ENCODE assay signal across 32 mouse cellular contexts in genomic region chr1:104619805-104620375, GRCm38 (mm10).
DNase-seq lines count a peak whose midpoint lies in the region; ATAC-seq and TF ChIP-seq lines count a peak whose summit lies in the region.
"Had no signal": no experiment of that assay in that cellular context is flagged by ENCODE, and none has a peak within 500 bp of the region (broad histone marks: within the 10 kb centered on the region; RNA-seq: fewer than 3 reads in every experiment).

No protein-coding gene starts in this region.

- H3K27ac ChIP-seq in forebrain, embryonic 12.5 days, result no peak overlapping the region
- H3K27ac ChIP-seq in forebrain, embryonic 11.5 days (ENCODE audit: low read depth, low read length), result no peak overlapping the region
- no peak overlapping the region for H3K27ac ChIP-seq in forebrain, embryonic 14.5 days (ENCODE audit: low read depth, low read length)
- 0 out of 2 replicates have a peak overlapping the region, but pooled peaks have one; percentile 5 for H3K27ac ChIP-seq in forebrain, postnatal 0 days (ENCODE audit: low read depth, low read length)
- H3K27ac ChIP-seq: embryonic facial prominence, embryonic 10.5 days; embryonic facial prominence, embryonic 13.5 days; heart, adult 2 months; heart, embryonic 10.5 days; heart, embryonic 13.5 days; hindbrain, embryonic 14.5 days; hindbrain, postnatal 0 days had no signal

- no peak overlapping the region for H3K9ac ChIP-seq in forebrain, embryonic 12.5 days
- H3K9ac ChIP-seq in forebrain, embryonic 11.5 days (ENCODE audit: low read length), result no peak overlapping the region
- H3K9ac ChIP-seq in forebrain, embryonic 14.5 days (ENCODE audit: low read length), result no peak overlapping the region
- no peak overlapping the region for H3K9ac ChIP-seq in forebrain, postnatal 0 days
- H3K9ac ChIP-seq: embryonic facial prominence, embryonic 13.5 days; heart, embryonic 13.5 days; hindbrain, embryonic 14.5 days had no signal

- no peaks in the 10 kb centered on the region for H3K27me3 ChIP-seq in forebrain, embryonic 12.5 days
- H3K27me3 ChIP-seq in forebrain, embryonic 11.5 days (ENCODE audit: control insufficient read depth, insufficient read depth, low read length), result no peaks in the 10 kb centered on the region
- H3K27me3 ChIP-seq in forebrain, embryonic 14.5 days (replicated peaks; ENCODE audit: control insufficient read depth, insufficient read depth, low read length), result no peaks in the 10 kb centered on the region
- no peaks in the 10 kb centered on the region for H3K27me3 ChIP-seq in forebrain, postnatal 0 days (ENCODE audit: insufficient read depth, low read length)
- H3K27me3 ChIP-seq: CH12.LX; embryonic facial prominence, embryonic 13.5 days; heart, embryonic 13.5 days; Patski had no signal

- no peak overlapping the region for H3K4me3 ChIP-seq in forebrain, embryonic 12.5 days (replicated peaks)
- H3K4me3 ChIP-seq in forebrain, embryonic 11.5 days (ENCODE audit: low read depth, low read length), result no peak overlapping the region
- no peak overlapping the region for H3K4me3 ChIP-seq in forebrain, embryonic 14.5 days (ENCODE audit: low read depth, low read length)
- no peak overlapping the region for H3K4me3 ChIP-seq in forebrain, postnatal 0 days (ENCODE audit: low read depth, low read length)
- H3K4me3 ChIP-seq: embryonic facial prominence, embryonic 10.5 days; embryonic facial prominence, embryonic 13.5 days; erythroblast, embryonic 14.5 days; heart, adult 2 months; heart, embryonic 10.5 days; heart, embryonic 13.5 days had no signal

- 31% methylated on average over 2 of the region's 2 CpGs for WGBS in forebrain, embryonic 12.5 days
- 52% methylated on average over 2 of the region's 2 CpGs for WGBS in forebrain, embryonic 11.5 days
- WGBS in forebrain, embryonic 14.5 days, result 9% methylated on average over 2 of the region's 2 CpGs
- WGBS in forebrain, postnatal 0 days, result 20% methylated on average over 2 of the region's 2 CpGs

- no peaks in the 10 kb centered on the region for H3K4me1 ChIP-seq in forebrain, embryonic 12.5 days
- H3K4me1 ChIP-seq in forebrain, embryonic 11.5 days (replicated peaks; ENCODE audit: control insufficient read depth, insufficient read depth, low read length), result no peaks in the 10 kb centered on the region
- H3K4me1 ChIP-seq in forebrain, embryonic 14.5 days (ENCODE audit: control insufficient read depth, insufficient read depth, low read length), result 0 out of 2 replicates have a peak, but pooled peaks cover 2% of the 10 kb centered on the region
- H3K4me1 ChIP-seq in forebrain, postnatal 0 days (ENCODE audit: insufficient read depth), result no peaks in the 10 kb centered on the region
- H3K4me1 ChIP-seq: embryonic facial prominence, embryonic 10.5 days; embryonic facial prominence, embryonic 13.5 days; heart, embryonic 10.5 days; heart, embryonic 13.5 days had no signal

- no peak for TF ChIP-seq CTCF in forebrain, postnatal 0 days (IDR thresholded peaks at IDR 0.05; ENCODE audit: low read depth)

- H3K4me2 ChIP-seq in forebrain, embryonic 12.5 days, result no peak overlapping the region
- no peak overlapping the region for H3K4me2 ChIP-seq in forebrain, embryonic 11.5 days (ENCODE audit: low read depth, low read length, severe bottlenecking)
- H3K4me2 ChIP-seq in forebrain, embryonic 14.5 days (ENCODE audit: low read length), result no peak overlapping the region
- H3K4me2 ChIP-seq in forebrain, postnatal 0 days (ENCODE audit: low read depth), result no peak overlapping the region
- H3K4me2 ChIP-seq: embryonic facial prominence, embryonic 13.5 days; heart, embryonic 13.5 days; hindbrain, embryonic 14.5 days had no signal

- no peaks in the 10 kb centered on the region for H3K9me3 ChIP-seq in forebrain, embryonic 12.5 days
- H3K9me3 ChIP-seq in forebrain, embryonic 11.5 days (ENCODE audit: control insufficient read depth, low read length), result no peaks in the 10 kb centered on the region
- H3K9me3 ChIP-seq in forebrain, embryonic 14.5 days (replicated peaks; ENCODE audit: control insufficient read depth, low read length), result no peaks in the 10 kb centered on the region
- H3K9me3 ChIP-seq in forebrain, postnatal 0 days (ENCODE audit: low read length), result no peaks in the 10 kb centered on the region
- H3K9me3 ChIP-seq: embryonic facial prominence, embryonic 10.5 days; embryonic facial prominence, embryonic 13.5 days; G1E; heart, embryonic 10.5 days; heart, embryonic 13.5 days had no signal

- no peak for DNase-seq in forebrain, embryonic 11.5 days (ENCODE audit: low spot score)
- peak; percentile 13 for DNase-seq in brain, adult 2 months (ENCODE audit: low read depth, low spot score)
- peak; percentile 64 for DNase-seq in forebrain, embryonic 14.5 days (ENCODE audit: low spot score)
- DNase-seq in forebrain, postnatal 0 days, result peak; percentile 17
- DNase-seq in gastrocnemius, adult 18-20 months (ENCODE audit: low spot score), result no peak
- DNase-seq in gastrocnemius, postnatal 10 days, result no peak
- DNase-seq in retina, embryonic 14.5 days (ENCODE audit: low spot score), result no peak
- DNase-seq: adrenal gland, adult 2 months; adrenal gland, postnatal 14 days; cerebellum, adult 11 months; cerebellum, adult 2 months; cerebellum, postnatal 10 days; cerebellum, postnatal 36 days; embryo, embryonic 11 days; gastrocnemius, postnatal 36 days; heart, adult 2 months; heart, postnatal 14 days; heart, postnatal 4 days; kidney, adult 2 months had no signal

- peak; percentile 62; the same call in 1 of the 2 replicates for ATAC-seq in forebrain, embryonic 12.5 days (ENCODE audit: low FRiP score)
- ATAC-seq in forebrain, embryonic 11.5 days (replicated peaks; ENCODE audit: low FRiP score), result no peak
- ATAC-seq in forebrain, embryonic 14.5 days, result peak; percentile 79; the same call in 1 of the 2 replicates
- peak; percentile 80; the same call in 1 of the 2 replicates for ATAC-seq in forebrain, postnatal 0 days
- ATAC-seq: hindbrain, postnatal 0 days; inflammation-experienced regulatory T-cells, adult 6 months; intestine, postnatal 0 days; Patski had no signal

- no peaks in the 10 kb centered on the region for H3K36me3 ChIP-seq in forebrain, embryonic 12.5 days (replicated peaks)
- H3K36me3 ChIP-seq in forebrain, embryonic 11.5 days (ENCODE audit: control insufficient read depth, insufficient read depth, low read length), result no peaks in the 10 kb centered on the region
- no peaks in the 10 kb centered on the region for H3K36me3 ChIP-seq in forebrain, embryonic 14.5 days (ENCODE audit: control insufficient read depth, insufficient read depth, low read length)
- H3K36me3 ChIP-seq in forebrain, postnatal 0 days (ENCODE audit: insufficient read depth), result no peaks in the 10 kb centered on the region
- H3K36me3 ChIP-seq: embryonic facial prominence, embryonic 10.5 days; embryonic facial prominence, embryonic 13.5 days; G1E; heart, embryonic 10.5 days; heart, embryonic 13.5 days had no signal

Comparison
In these comparisons a context has a peak if more than half of its experiments do, and no peak if none do; other contexts are left out.
1. DNase-seq: peak in brain, adult 2 months (single experiment), forebrain, embryonic 14.5 days (single experiment) and forebrain, postnatal 0 days (single experiment); none in forebrain, embryonic 11.5 days (single experiment), gastrocnemius, adult 18-20 months (single experiment), gastrocnemius, postnatal 10 days (single experiment) and retina, embryonic 14.5 days (single experiment).